Mouse (Mus musculus) liver, embryonic 14.5 days (tissue): ENCODE measurements around the gene Lrrfip2. TPM values are rescaled to one million over a fixed set of nuclear protein-coding genes. Genes with fewer than 3 reads are reported as not detected.

ENCODE experiments used
- ATAC-seq: fragments of 200-750 bp; cut with Nextera tagmentation; 2 replicates; pipeline ENCODE4 v1.8.0; 2017; ENCODE audit warnings: moderate number of reproducible peaks, mild to moderate bottlenecking, moderate library complexity; ENCODE audit not compliant: insufficient read depth
- DNase-seq, 3 experiments: peaks; one replicate each; pipeline ENCODE4 v3.0.0-alpha.2; 2012 to 2013; ENCODE audit warnings: low read depth in 3 of 3, low spot score in 3 of 3
- H3K27ac ChIP-seq: fragments of 300-500 bp; sonication (generic); 2 replicates; pipeline ENCODE4 v1.5.1; 2014; ENCODE audit warnings: moderate library complexity, mild to moderate bottlenecking, control low read depth, inconsistent platforms
- H3K27me3 ChIP-seq: fragments of 300-500 bp; sonication (generic); 2 replicates; pipeline ENCODE4 v1.6.1; 2014; ENCODE audit warnings: mild to moderate bottlenecking, low read length, moderate library complexity; ENCODE audit not compliant: control insufficient read depth, insufficient read depth
- H3K36me3 ChIP-seq: fragments of 300-500 bp; sonication (generic); replicated peaks from 2 replicates; pipeline ENCODE4 v1.6.1; 2014; ENCODE audit warnings: low read depth; ENCODE audit not compliant: control insufficient read depth, insufficient read depth
- H3K4me1 ChIP-seq, 2 experiments: fragments of 200-500 bp in 1 of 2; fragments of 300-500 bp in 1 of 2; sonication (generic) in 1 of 2; replicated peaks; 2 replicates each; pipeline ENCODE4 v1.6.1; 2012 to 2014; ENCODE audit warnings: antibody characterized with exemption in 1 of 2, inconsistent platforms in 1 of 2, low read length in 1 of 2; ENCODE audit not compliant: control insufficient read depth in 2 of 2, insufficient read depth in 2 of 2
- H3K4me2 ChIP-seq: fragments of 300-500 bp; sonication (generic); 2 replicates; pipeline ENCODE4 v1.6.1; 2014; ENCODE audit warnings: low read depth, mild to moderate bottlenecking, control low read depth, moderate library complexity
- H3K4me3 ChIP-seq, 2 experiments: fragments of 200-500 bp in 1 of 2; fragments of 300-500 bp in 1 of 2; sonication (generic) in 1 of 2; 2 replicates each; pipeline ENCODE4 v1.5.1; 2012 to 2014; ENCODE audit warnings: low read depth in 2 of 2, low read length in 2 of 2, mild to moderate bottlenecking in 2 of 2, control low read depth in 1 of 2, inconsistent platforms in 1 of 2, moderate library complexity in 1 of 2; ENCODE audit not compliant: insufficient read depth in 1 of 2
- H3K9ac ChIP-seq: fragments of 300-500 bp; sonication (generic); replicated peaks from 2 replicates; pipeline ENCODE4 v1.6.1; 2014; ENCODE audit warnings: mild to moderate bottlenecking, control low read depth, moderate library complexity
- H3K9me3 ChIP-seq: fragments of 300-500 bp; sonication (generic); 2 replicates; pipeline ENCODE4 v1.6.1; 2016; ENCODE audit warnings: low read length, mixed read lengths; ENCODE audit not compliant: control insufficient read depth
- CTCF ChIP-seq: IDR thresholded peaks from 2 replicates; pipeline ENCODE4 v1.5.1; 2016; ENCODE audit warnings: antibody characterized with exemption, low read depth, control low read depth
- EP300 ChIP-seq: IDR thresholded peaks from 2 replicates; pipeline ENCODE4 v1.6.1; 2016; ENCODE audit warnings: antibody characterized with exemption, low read depth
- WGBS: fragments of 180-500 bp; shearing (Covaris S2); extraction: QIAGEN DNeasy Blood & Tissue Kit; methylation state at CpG from one replicate; pipeline ENCODE4 v1.1.7; 2014; ENCODE audit not compliant: insufficient replicate concordance; 5-methylcytosine and 5-hydroxymethylcytosine counted together
- polyA plus RNA-seq, 2 experiments: library from polyadenylated mRNA; depleted of rRNA in 1 of 2; stranded (reverse) in 1 of 2; unstranded in 1 of 2; fragments of >200 nt; fragmentation: Nextera tagmentation in 1 of 2; extraction: Ambion mirVana in 1 of 2; gene quantifications; 2 replicates each; pipeline versions ENCODE4 v1.2.1 to v1.2.3; 2012 to 2014

Gene Lrrfip2
- polyA plus RNA-seq, 2 experiments, result 13.6 to 15.0 TPM

GRCm38 (mm10) chr9:111220551-111221080 lies 103.2 kb downstream of the Lrrfip2 start:
- no peak overlapping the region for H3K4me2 ChIP-seq
- no peaks in the 10 kb centered on the region for H3K27me3 ChIP-seq
- ATAC-seq, result no peak
- no peaks in the 10 kb centered on the region; the same call in none of the 2 replicates for H3K36me3 ChIP-seq
- DNase-seq, result no peak
- H3K9me3 ChIP-seq, result no peaks in the 10 kb centered on the region
- 70% methylated on average over 5 of the region's 5 CpGs for WGBS
- H3K4me1 ChIP-seq, result no peaks in the 10 kb centered on the region
- TF ChIP-seq EP300 (no peak), CTCF (no peak)
- H3K9ac ChIP-seq, result no peak overlapping the region
- no peak overlapping the region for H3K4me3 ChIP-seq
- H3K27ac ChIP-seq, result no peak overlapping the region

GRCm38 (mm10) chr9:111221580-111221979 lies 104.2 kb downstream of the Lrrfip2 start:
- DNase-seq (no peak), ATAC-seq (no peak)
- Histone ChIP-seq H3K27me3 (no peaks in the 10 kb centered on the region), H3K4me3 (no peak overlapping the region), H3K4me2 (no peak overlapping the region), H3K27ac (no peak overlapping the region), H3K4me1 (no peaks in the 10 kb centered on the region), H3K9me3 (no peaks in the 10 kb centered on the region), H3K36me3 (peaks cover 3% of the 10 kb centered on the region), H3K9ac (no peak overlapping the region)
- no peak for TF ChIP-seq EP300
- no peak for TF ChIP-seq CTCF
- 74% methylated on average over 1 of the region's 1 CpGs for WGBS

DNA sequence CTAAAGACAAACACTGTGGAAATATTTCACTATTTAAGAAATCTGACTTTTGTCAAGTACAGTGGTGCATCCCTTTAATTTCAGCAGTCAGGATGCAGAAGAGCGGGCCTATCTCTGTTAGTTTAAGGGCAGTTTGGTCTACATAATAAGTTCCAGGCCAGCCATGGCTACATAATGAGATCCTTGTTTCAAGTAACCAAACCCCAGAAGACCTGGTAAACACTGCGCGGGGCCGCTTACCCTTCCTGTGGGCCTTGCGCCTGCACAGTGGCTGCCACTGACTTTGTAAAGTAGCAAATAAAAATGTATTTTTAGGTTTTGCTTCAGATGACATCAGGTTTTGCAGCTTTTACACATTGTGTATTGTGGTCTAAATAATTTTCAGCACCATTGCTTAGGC lies 106.0 kb downstream of the Lrrfip2 start:
- H3K9me3 ChIP-seq, result no peaks in the 10 kb centered on the region
- no peak for DNase-seq
- H3K36me3 ChIP-seq, result peaks cover 8% of the 10 kb centered on the region
- TF ChIP-seq EP300 (no peak), CTCF (no peak)
- no peak overlapping the region for H3K27ac ChIP-seq
- H3K4me1 ChIP-seq, result no peaks in the 10 kb centered on the region
- H3K4me2 ChIP-seq, result no peak overlapping the region
- no peaks in the 10 kb centered on the region for H3K27me3 ChIP-seq
- no peak overlapping the region for H3K9ac ChIP-seq
- no peak for ATAC-seq
- no peak overlapping the region for H3K4me3 ChIP-seq
- 87% methylated on average over 5 of the region's 5 CpGs for WGBS

DNA sequence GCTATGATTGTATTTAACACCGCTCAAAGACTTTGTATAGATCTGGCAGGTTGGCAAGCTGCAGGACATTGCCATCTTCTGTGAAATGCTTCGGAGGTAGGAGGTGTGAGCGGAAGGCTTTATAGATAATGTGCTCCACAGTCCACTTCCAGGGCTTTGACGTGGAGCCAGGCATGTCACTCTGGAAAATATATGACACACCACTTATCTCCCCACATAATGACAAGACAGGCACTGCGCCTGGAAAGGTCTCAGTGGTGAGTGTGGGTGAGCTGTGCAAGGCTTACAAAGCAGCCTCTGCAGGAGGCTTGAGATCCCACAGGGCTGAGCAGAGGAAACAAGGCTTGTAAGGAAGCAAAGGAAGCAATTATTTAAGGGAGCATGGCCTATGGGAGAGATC lies 111.1 kb downstream of the Lrrfip2 start:
- WGBS, result 77% methylated on average over 5 of the region's 5 CpGs
- Histone ChIP-seq H3K4me1 (no peaks in the 10 kb centered on the region), H3K9ac (no peak overlapping the region), H3K4me3 (no peak overlapping the region), H3K4me2 (no peak overlapping the region), H3K9me3 (no peaks in the 10 kb centered on the region), H3K27ac (no peak overlapping the region), H3K27me3 (no peaks in the 10 kb centered on the region), H3K36me3 (peaks cover 43% of the 10 kb centered on the region)
- TF ChIP-seq CTCF (no peak), EP300 (no peak)
- ATAC-seq (no peak), DNase-seq (no peak)

DNA sequence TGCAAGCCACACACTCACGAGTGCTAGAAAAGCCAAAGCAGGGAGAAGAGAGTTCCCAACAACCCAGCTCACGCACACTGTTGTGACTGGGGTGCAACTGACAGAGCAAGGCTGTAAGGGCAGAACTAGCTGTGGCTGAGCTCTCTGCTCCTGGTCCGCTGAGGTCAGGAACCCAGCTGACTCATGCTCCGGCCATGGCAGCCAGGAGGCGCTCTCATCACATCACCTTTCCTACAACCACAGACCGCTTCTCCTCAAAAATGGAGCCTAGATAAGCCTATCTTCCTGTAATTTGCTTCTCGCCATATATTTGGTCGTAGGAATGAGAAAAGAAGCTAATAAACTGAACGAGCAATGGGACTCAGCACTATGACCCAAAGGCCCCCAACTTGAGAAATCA lies 117.3 kb downstream of the Lrrfip2 start:
- no peak overlapping the region for H3K9ac ChIP-seq
- no peak for DNase-seq
- WGBS, result 84% methylated on average over 9 of the region's 9 CpGs
- no peaks in the 10 kb centered on the region for H3K9me3 ChIP-seq
- no peak overlapping the region for H3K27ac ChIP-seq
- no peaks in the 10 kb centered on the region for H3K4me1 ChIP-seq
- TF ChIP-seq CTCF (peak; percentile 55), EP300 (no peak)
- H3K27me3 ChIP-seq, result no peaks in the 10 kb centered on the region
- peaks cover 62% of the 10 kb centered on the region for H3K36me3 ChIP-seq
- H3K4me3 ChIP-seq, result no peak overlapping the region
- no peak overlapping the region for H3K4me2 ChIP-seq
- ATAC-seq, result no peak
